ENCODE assay signal across 9 mouse cellular contexts in genomic region chr6:129476404-129477126, GRCm38 (mm10). TPM values are rescaled to one million over a fixed set of nuclear protein-coding genes. Genes with fewer than 3 reads are reported as not detected.
DNase-seq lines count a peak whose midpoint lies in the region; ATAC-seq lines count a peak whose summit lies in the region.
"Had no signal": no experiment of that assay in that cellular context is flagged by ENCODE, and none has a peak within 500 bp of the region (broad histone marks: within the 10 kb centered on the region; RNA-seq: fewer than 3 reads in every experiment).

No protein-coding gene starts in this region.

- no peaks in the 10 kb centered on the region for H3K9me3 ChIP-seq in heart, embryonic 11.5 days (replicated peaks; ENCODE audit: control insufficient read depth, low read length)
- no peaks in the 10 kb centered on the region for H3K9me3 ChIP-seq in midbrain, embryonic 11.5 days (ENCODE audit: control insufficient read depth, low read length)

- no peaks in the 10 kb centered on the region for H3K36me3 ChIP-seq in heart, embryonic 11.5 days (ENCODE audit: control insufficient read depth, insufficient read depth, low read length)
- H3K36me3 ChIP-seq in midbrain, embryonic 11.5 days (ENCODE audit: control insufficient read depth, insufficient read depth, low read length), result no peaks in the 10 kb centered on the region

- peak; percentile 37 for DNase-seq in heart, adult 8-10 months (ENCODE audit: low spot score)
- DNase-seq in CD4-positive, CD25-positive, alpha-beta regulatory T cell, adult 2 months (ENCODE audit: low read depth, low spot score), result peak; percentile 45
- DNase-seq in adipocyte (ENCODE audit: low spot score), result peak; percentile 31
- DNase-seq in mesoderm, embryonic 11.5 days (ENCODE audit: low read depth, low spot score), result peak; percentile 56
- no peak for DNase-seq in midbrain, embryonic 11.5 days (ENCODE audit: low spot score, missing footprints)
- no peak for DNase-seq in frontal cortex, postnatal 25 days (ENCODE audit: low spot score in 2 of 2)

- H3K27ac ChIP-seq in heart, embryonic 11.5 days (ENCODE audit: low read depth, low read length), result no peak overlapping the region
- no peak overlapping the region for H3K27ac ChIP-seq in midbrain, embryonic 11.5 days (ENCODE audit: low read depth, low read length)

- no peaks in the 10 kb centered on the region for H3K4me1 ChIP-seq in heart, embryonic 11.5 days (ENCODE audit: control insufficient read depth, insufficient read depth, low read length)
- H3K4me1 ChIP-seq in midbrain, embryonic 11.5 days (ENCODE audit: control insufficient read depth, insufficient read depth, low read length), result no peaks in the 10 kb centered on the region

- H3K4me3 ChIP-seq in heart, embryonic 11.5 days (ENCODE audit: low read depth, low read length), result no peak overlapping the region
- H3K4me3 ChIP-seq in midbrain, embryonic 11.5 days (ENCODE audit: low read depth, low read length), result no peak overlapping the region

- H3K27me3 ChIP-seq in heart, embryonic 11.5 days (ENCODE audit: control insufficient read depth, insufficient read depth, low read length), result no peaks in the 10 kb centered on the region
- H3K27me3 ChIP-seq in midbrain, embryonic 11.5 days (ENCODE audit: control insufficient read depth, insufficient read depth, low read length), result no peaks in the 10 kb centered on the region

- ATAC-seq in heart, embryonic 11.5 days (replicated peaks; ENCODE audit: insufficient number of reproducible peaks, low FRiP score, low TSS enrichment), result no peak
- peak; percentile 78 for ATAC-seq in inflammation-experienced regulatory T-cells, adult 6 months
- no peak for ATAC-seq in midbrain, embryonic 11.5 days (ENCODE audit: low FRiP score)

- H3K9ac ChIP-seq in heart, embryonic 11.5 days (ENCODE audit: low read depth, low read length), result no peak overlapping the region
- no peak overlapping the region for H3K9ac ChIP-seq in midbrain, embryonic 11.5 days (ENCODE audit: low read length)

- H3K4me2 ChIP-seq in heart, embryonic 11.5 days, result no peak overlapping the region
- no peak overlapping the region for H3K4me2 ChIP-seq in midbrain, embryonic 11.5 days

- WGBS in heart, embryonic 11.5 days (ENCODE audit: insufficient replicate concordance), result 33% methylated on average over 13 of the region's 13 CpGs
- 36% methylated on average over 13 of the region's 13 CpGs for WGBS in midbrain, embryonic 11.5 days

RNA-seq across cellular contexts. Expression of gene Clec1a, which starts 24.8 kb away (rescaled TPM):
- total RNA-seq in heart, adult 8-10 months (2022), result 10 to 100 TPM in 3 of 4 experiments, 1 to 10 TPM in 1; 7.7 to 13.1 (median 11.7) TPM
- polyA plus RNA-seq in heart, embryonic 11.5 days (2014; fragmentation: Nextera tagmentation; extraction: Ambion mirVana), result 0.18 and 0.86 TPM in 2 replicates
- not detected for polyA plus RNA-seq in inflammation-experienced regulatory T-cells, adult 6 months (2017; shearing (Covaris generic))
- polyA plus RNA-seq in midbrain, embryonic 11.5 days (2014; fragmentation: Nextera tagmentation; extraction: Ambion mirVana), result 1.2 and 1.3 TPM in 2 replicates

RNA-seq across cellular contexts. Expression of gene Olr1, which starts 30.4 kb away (rescaled TPM):
- total RNA-seq in heart, adult 8-10 months (2022), result under 1 TPM in 2 of 4 experiments, not detected in 2; 0.20 to 0.31 TPM
- polyA plus RNA-seq in heart, embryonic 11.5 days (2014; fragmentation: Nextera tagmentation; extraction: Ambion mirVana), result 0.26 and 0.35 TPM in 2 replicates
- under 1 TPM in 1 of 3 experiments, not detected in 2; 0.25 TPM for polyA plus RNA-seq in inflammation-experienced regulatory T-cells, adult 6 months (2017; shearing (Covaris generic))
- polyA plus RNA-seq in midbrain, embryonic 11.5 days (2014; fragmentation: Nextera tagmentation; extraction: Ambion mirVana), result 0.06 TPM in 1 of 2 replicates, not detected in the other
- total RNA-seq: layer of hippocampus, postnatal 14 days had no signal

RNA-seq across cellular contexts. Expression of gene Tmem52b, which starts 35.8 kb away (rescaled TPM):
- not detected for total RNA-seq in heart, adult 8-10 months (2022)
- not detected in 2 replicates for polyA plus RNA-seq in heart, embryonic 11.5 days (2014; fragmentation: Nextera tagmentation; extraction: Ambion mirVana)
- not detected for polyA plus RNA-seq in inflammation-experienced regulatory T-cells, adult 6 months (2017; shearing (Covaris generic))
- polyA plus RNA-seq in midbrain, embryonic 11.5 days (2014; fragmentation: Nextera tagmentation; extraction: Ambion mirVana), result not detected in 2 replicates
- total RNA-seq: layer of hippocampus, postnatal 14 days had no signal

RNA-seq across cellular contexts. Expression of gene Gabarapl1, which starts 56.4 kb away (rescaled TPM):
- 100 to 1,000 TPM; 118 to 204 (median 178) TPM for total RNA-seq in heart, adult 8-10 months (2022)
- polyA plus RNA-seq in heart, embryonic 11.5 days (2014; fragmentation: Nextera tagmentation; extraction: Ambion mirVana), result 12.5 and 15.4 TPM in 2 replicates
- polyA plus RNA-seq in inflammation-experienced regulatory T-cells, adult 6 months (2017; shearing (Covaris generic)), result 10 to 100 TPM in 1 of 3 experiments, 1 to 10 TPM in 2; 8.0 to 10.5 (median 8.1) TPM
- 22.7 and 24.5 TPM in 2 replicates for polyA plus RNA-seq in midbrain, embryonic 11.5 days (2014; fragmentation: Nextera tagmentation; extraction: Ambion mirVana)

Comparison
In these comparisons a context has a peak if more than half of its experiments do, and no peak if none do; other contexts are left out.
1. DNase-seq: peak in heart, adult 8-10 months (single experiment), CD4-positive, CD25-positive, alpha-beta regulatory T cell, adult 2 months (single experiment), adipocyte (single experiment) and mesoderm, embryonic 11.5 days (single experiment); none in midbrain, embryonic 11.5 days (single experiment) and frontal cortex, postnatal 25 days (0 of 2).